Mouse (Mus musculus): ENCODE measurements at regions not wholly inside any gene's neighbourhood (a gene's known extent, or its start where the extent isn't known, plus 50 kb on each side); places are given as distances from the start of the nearest gene placed in this dataset.
A peak's percentile ranks its signal among the peaks of the same experiment; 100 is the strongest.

DNA sequence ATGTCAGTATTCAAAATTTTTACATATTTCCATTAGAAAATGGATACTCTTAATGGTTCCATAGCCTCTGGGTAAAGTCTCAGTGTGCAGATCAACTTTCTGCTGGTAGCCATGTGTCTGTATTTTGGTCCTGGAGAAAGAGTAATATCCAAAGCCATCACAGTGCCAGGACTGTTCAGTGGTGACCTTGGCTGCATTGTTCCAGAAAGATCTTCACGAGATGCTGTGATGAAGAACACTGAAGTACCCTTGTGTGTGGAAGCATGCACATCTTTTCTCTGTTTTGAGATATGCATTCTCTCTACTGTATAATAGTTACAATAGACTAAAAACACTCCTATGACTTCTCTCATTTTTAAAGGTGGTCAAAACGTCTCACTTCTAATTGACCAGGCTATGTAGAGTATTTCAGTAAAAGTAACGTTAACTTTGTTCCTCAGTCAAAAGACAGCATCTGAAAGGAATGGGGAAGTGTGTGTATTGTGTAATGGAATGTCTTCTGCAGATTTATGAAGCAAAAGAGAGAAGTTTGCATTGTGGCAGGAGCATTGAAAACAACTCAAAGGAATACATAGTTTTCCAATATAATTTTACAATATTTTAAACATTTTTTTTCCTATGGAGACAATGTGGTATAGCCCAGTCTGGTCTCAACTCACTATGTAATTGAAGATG, 192.8 kb upstream of the Negr1 start:
- 77% methylated on average over 3 of the region's 3 CpGs for WGBS

DNA sequence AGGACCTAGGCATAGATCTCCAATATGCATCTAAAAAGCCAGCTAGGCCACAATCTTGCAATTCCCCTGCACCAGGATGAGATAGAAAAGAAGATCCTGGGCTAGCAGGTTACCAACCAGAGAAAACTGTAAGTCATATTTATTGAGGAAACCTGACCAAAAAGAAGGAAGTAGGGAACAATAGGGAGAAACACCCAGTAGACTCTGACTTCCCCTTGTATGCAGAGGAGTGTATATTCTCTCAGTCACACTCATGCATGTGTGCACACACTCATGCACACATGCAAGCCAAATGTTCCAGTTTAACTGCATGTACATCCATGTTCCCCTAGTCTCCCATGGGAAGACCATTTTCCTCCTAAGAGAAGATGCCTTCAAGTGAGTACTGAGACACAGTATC, 184.9 kb upstream of the Negr1 start:
- H3K4me2 ChIP-seq (replicated peaks): no peak overlapping the region
- H3K4me3 ChIP-seq: no peak overlapping the region
- ATAC-seq (ENCODE audit: insufficient number of reproducible peaks, insufficient read depth, low FRiP score, low TSS enrichment): no peak

More for the DNA sequence above, 192.8 kb upstream of the Negr1 start:
- no peak overlapping the region for H3K4me3 ChIP-seq
- H3K4me1 ChIP-seq: no peaks in the 10 kb centered on the region
- ATAC-seq (ENCODE audit: insufficient number of reproducible peaks, insufficient read depth, low FRiP score, low TSS enrichment): no peak
- no peaks in the 10 kb centered on the region for H3K9me3 ChIP-seq
- no peak overlapping the region for H3K27ac ChIP-seq
- H3K36me3 ChIP-seq: no peaks in the 10 kb centered on the region
- no peak overlapping the region for H3K9ac ChIP-seq
- H3K4me2 ChIP-seq (replicated peaks): no peak overlapping the region
- H3K27me3 ChIP-seq: no peaks in the 10 kb centered on the region

DNA sequence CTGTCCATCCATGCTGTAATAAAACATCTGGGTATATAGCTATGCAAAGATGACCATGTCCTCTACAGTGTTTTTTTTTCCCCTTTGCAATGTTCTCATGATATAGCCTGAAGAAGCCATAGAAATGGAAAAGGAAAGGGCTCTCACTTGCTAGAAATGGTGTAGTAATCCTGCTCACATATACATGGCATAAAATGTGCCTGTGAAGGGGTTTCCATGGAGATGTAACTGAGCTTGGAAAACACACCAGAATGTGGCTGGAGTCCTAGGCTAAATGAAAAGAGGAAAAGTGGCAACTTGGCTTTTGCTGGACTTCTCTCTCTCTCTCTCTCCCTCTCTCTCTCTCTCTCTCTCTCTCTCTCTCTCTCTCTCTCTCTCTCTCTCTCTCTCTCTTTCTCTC, 178.7 kb upstream of the Negr1 start:
- H3K9ac ChIP-seq: no peak overlapping the region
- no peaks in the 10 kb centered on the region for H3K9me3 ChIP-seq
- ATAC-seq (ENCODE audit: insufficient number of reproducible peaks, insufficient read depth, low FRiP score, low TSS enrichment): no peak
- H3K4me2 ChIP-seq (replicated peaks): no peak overlapping the region
- H3K27me3 ChIP-seq: no peaks in the 10 kb centered on the region
- no peak overlapping the region for H3K4me3 ChIP-seq
- H3K4me1 ChIP-seq: no peaks in the 10 kb centered on the region
- H3K27ac ChIP-seq: no peak overlapping the region
- no peaks in the 10 kb centered on the region for H3K36me3 ChIP-seq

More for the DNA sequence above, 184.9 kb upstream of the Negr1 start:
- H3K27ac ChIP-seq: no peak overlapping the region
- no peaks in the 10 kb centered on the region for H3K9me3 ChIP-seq
- no peaks in the 10 kb centered on the region for H3K4me1 ChIP-seq
- no peaks in the 10 kb centered on the region for H3K36me3 ChIP-seq
- H3K27me3 ChIP-seq: no peaks in the 10 kb centered on the region
- H3K9ac ChIP-seq: no peak overlapping the region

DNA sequence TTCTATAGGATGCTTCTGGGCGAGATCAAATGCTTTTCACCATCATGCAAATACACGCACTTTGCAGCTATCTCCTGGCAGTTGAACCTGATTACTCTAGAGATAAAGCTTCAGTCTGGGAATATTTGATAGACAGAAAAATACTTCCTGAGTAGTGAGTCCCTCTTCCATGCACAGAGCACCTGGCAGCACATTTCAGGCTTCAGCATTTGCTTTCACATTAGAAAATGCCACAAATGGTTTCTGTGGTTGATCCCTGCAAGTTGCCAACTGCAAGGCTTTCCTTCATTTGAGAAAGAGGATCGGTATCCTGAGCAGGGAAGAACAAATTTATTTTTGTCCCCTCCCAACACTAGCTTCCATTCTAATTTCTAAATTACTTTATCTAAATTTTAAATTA, 155.5 kb upstream of the Negr1 start:
- H3K9ac ChIP-seq: no peak overlapping the region
- WGBS: 88% methylated on average over 3 of the region's 3 CpGs
- ATAC-seq (ENCODE audit: insufficient number of reproducible peaks, insufficient read depth, low FRiP score, low TSS enrichment): no peak
- no peaks in the 10 kb centered on the region for H3K4me1 ChIP-seq
- no peaks in the 10 kb centered on the region for H3K36me3 ChIP-seq
- no peak overlapping the region for H3K4me3 ChIP-seq
- H3K27ac ChIP-seq: no peak overlapping the region
- no peak overlapping the region for H3K4me2 ChIP-seq (replicated peaks)
- no peaks in the 10 kb centered on the region for H3K9me3 ChIP-seq
- H3K27me3 ChIP-seq: no peaks in the 10 kb centered on the region

DNA sequence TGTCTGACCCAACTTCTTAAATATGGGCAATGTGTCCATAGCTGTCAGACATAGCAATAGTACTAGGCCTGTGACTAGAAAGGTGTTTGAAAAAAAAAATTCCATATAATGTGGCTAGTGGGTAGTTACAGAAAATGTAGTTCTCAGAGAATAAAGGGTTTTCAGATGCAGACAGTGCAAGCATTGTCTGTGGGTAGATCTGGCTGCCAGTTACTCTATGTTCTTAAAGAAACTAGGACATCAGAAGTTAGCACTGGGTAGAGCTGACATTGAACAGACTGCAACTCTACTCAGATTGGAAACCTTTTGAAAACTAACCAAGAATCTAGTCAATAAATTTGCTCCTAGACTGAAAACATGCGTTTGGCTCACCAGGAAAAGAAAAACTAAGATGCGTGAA, 154.5 kb upstream of the Negr1 start:
- Histone ChIP-seq H3K4me3 (no peak overlapping the region), H3K4me1 (no peaks in the 10 kb centered on the region), H3K9ac (no peak overlapping the region), H3K27ac (no peak overlapping the region), H3K4me2 (replicated peaks) (no peak overlapping the region), H3K9me3 (no peaks in the 10 kb centered on the region), H3K36me3 (no peaks in the 10 kb centered on the region), H3K27me3 (no peaks in the 10 kb centered on the region)
- 83% methylated on average over 2 of the region's 2 CpGs for WGBS
- no peak for ATAC-seq (ENCODE audit: insufficient number of reproducible peaks, insufficient read depth, low FRiP score, low TSS enrichment)

DNA sequence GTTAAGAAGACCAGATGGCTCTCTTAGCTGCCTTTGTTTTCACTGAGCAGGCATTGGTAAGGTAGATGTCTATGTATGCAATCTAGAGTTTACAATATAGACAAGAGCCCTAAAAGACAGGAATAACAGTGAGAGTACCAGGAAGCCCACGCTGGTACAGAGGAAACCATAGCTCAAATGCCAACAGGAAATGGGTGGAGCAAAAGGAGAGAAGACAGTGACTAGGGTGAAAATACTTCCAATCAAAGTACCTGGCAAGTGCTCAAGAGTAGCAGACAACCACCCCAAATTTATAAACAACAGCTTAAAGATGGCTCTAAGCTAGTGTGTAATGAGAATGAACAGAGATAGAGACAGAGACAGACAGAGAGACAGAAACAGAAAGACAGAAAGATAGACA, 151.5 kb upstream of the Negr1 start:
- no peaks in the 10 kb centered on the region for H3K4me1 ChIP-seq

DNA sequence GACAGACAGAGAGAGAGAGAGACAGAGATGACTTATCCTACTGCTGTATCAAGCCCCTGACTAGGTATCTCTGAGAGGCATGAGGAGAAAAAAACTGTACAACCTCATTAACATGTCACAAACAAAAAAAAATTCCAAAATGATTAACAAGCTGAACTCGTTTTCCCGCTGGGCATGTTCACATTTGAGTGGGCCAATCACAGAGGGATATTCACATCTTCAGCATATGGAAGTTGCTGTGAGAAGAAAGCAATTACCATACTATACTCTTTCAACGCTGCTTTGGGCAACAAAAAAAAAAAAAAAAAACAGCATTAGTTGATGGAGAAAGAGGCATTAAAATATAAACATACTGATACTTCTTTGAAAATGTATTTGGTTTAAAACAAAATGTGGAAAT, 148.8 kb upstream of the Negr1 start:
- H3K36me3 ChIP-seq: no peaks in the 10 kb centered on the region
- no peaks in the 10 kb centered on the region for H3K9me3 ChIP-seq
- no peak overlapping the region for H3K4me2 ChIP-seq (replicated peaks)
- no peaks in the 10 kb centered on the region for H3K4me1 ChIP-seq
- ATAC-seq (ENCODE audit: insufficient number of reproducible peaks, insufficient read depth, low FRiP score, low TSS enrichment): no peak
- H3K27me3 ChIP-seq: no peaks in the 10 kb centered on the region
- no peak overlapping the region for H3K27ac ChIP-seq
- H3K4me3 ChIP-seq: no peak overlapping the region
- H3K9ac ChIP-seq: no peak overlapping the region
- 78% methylated on average over 3 of the region's 3 CpGs for WGBS

More for the DNA sequence above, 151.5 kb upstream of the Negr1 start:
- Histone ChIP-seq H3K27me3 (no peaks in the 10 kb centered on the region), H3K9ac (no peak overlapping the region), H3K27ac (no peak overlapping the region), H3K36me3 (no peaks in the 10 kb centered on the region), H3K4me3 (no peak overlapping the region), H3K9me3 (no peaks in the 10 kb centered on the region), H3K4me2 (replicated peaks) (no peak overlapping the region)
- ATAC-seq (ENCODE audit: insufficient number of reproducible peaks, insufficient read depth, low FRiP score, low TSS enrichment): no peak
- WGBS: 55% methylated on average over 1 of the region's 1 CpGs

DNA sequence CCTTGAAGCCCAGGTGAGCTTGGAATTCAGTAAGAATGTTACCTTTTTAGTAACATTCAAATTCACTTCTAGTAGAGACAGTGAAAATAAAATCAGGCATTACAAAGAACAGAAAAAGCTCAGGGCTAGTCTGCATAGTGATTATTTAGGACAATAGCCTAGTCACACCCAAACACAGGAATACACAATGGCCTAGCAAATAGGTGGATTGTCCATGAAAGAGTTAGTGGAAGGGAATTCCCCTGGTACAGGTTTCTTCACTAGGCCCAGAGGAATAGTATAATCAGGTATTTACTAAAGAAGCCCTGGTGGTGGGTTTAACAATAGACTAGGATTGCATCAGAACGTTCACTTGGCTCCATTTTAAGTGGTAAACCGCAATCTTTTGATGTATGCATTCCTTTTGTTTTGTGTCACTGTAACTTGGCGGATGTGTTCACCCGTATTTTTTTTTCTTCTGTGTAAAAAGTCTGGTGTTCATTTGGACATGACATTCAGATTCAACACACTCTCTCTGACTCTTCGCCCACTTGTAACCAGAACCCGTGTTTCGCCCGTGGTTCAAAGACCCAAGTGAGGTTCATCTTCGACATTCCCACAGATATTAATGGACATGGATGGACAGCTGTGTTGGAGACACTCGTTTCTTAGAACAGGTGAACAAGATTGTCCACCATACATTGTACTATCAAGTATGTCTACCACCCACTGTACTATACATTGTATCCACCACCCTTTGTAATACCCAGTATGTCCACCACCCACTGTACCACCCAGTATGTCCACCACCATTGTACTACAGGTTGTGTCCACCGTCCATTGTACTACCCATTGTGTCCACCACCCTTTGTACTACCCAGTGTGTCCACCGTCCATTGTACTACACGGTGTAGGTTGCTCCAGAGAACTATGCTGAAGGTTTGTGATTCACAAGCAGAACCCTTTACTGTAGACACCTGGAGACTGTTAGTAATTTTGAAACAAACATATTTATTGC, 146.9 kb upstream of the Negr1 start:
- Histone ChIP-seq H3K9me3 (no peaks in the 10 kb centered on the region), H3K4me3 (no peak overlapping the region), H3K9ac (no peak overlapping the region), H3K27ac (no peak overlapping the region), H3K4me1 (no peaks in the 10 kb centered on the region), H3K4me2 (replicated peaks) (no peak overlapping the region), H3K36me3 (no peaks in the 10 kb centered on the region), H3K27me3 (no peaks in the 10 kb centered on the region)
- ATAC-seq (ENCODE audit: insufficient number of reproducible peaks, insufficient read depth, low FRiP score, low TSS enrichment): peak; percentile 56; the same call in 1 of the 2 replicates
- WGBS: 89% methylated on average over 13 of the region's 13 CpGs

DNA sequence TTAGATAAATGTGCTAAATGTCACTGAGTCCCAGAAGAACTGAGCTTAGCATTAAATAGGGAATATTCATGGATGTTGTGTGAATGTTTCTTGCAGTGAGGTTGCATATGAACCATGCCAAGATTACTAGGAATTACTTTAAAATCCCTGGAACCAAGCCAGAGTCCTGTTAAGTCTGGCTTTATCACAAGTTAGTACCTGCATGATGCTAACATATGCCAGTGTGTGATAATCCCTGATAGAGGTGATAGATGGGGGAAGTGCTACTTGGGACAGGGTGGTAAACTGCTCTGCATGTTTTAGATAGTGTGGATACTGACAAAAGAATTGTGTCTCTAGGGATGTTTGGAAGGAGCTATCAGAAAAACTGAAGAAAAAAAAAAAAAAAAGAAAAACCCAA, 143.5 kb upstream of the Negr1 start:
- H3K9me3 ChIP-seq: no peaks in the 10 kb centered on the region
- H3K27me3 ChIP-seq: no peaks in the 10 kb centered on the region
- no peak for ATAC-seq (ENCODE audit: insufficient number of reproducible peaks, insufficient read depth, low FRiP score, low TSS enrichment)

DNA sequence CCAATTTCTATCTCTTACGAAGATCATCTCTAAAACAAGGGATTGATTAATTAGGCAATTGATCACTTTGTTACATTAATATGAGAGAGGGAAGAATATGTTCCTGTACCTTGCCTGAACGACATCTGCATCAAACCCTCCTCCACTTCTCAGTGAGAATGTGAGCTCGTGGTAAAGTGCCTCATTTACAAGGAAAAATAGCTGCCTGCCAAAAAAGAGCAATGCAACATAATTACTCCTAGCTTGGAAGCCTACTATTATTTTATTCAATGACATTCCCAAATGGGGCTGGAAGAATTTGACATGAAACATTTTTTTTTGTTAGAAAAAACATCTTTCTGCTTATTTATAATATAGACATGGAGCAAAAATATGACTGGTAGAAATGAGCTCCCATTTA, 138.5 kb upstream of the Negr1 start:
- Histone ChIP-seq H3K9me3 (no peaks in the 10 kb centered on the region), H3K27ac (no peak overlapping the region), H3K27me3 (no peaks in the 10 kb centered on the region), H3K36me3 (no peaks in the 10 kb centered on the region), H3K4me3 (no peak overlapping the region), H3K9ac (no peak overlapping the region), H3K4me1 (no peaks in the 10 kb centered on the region), H3K4me2 (replicated peaks) (no peak overlapping the region)
- no peak for ATAC-seq (ENCODE audit: insufficient number of reproducible peaks, insufficient read depth, low FRiP score, low TSS enrichment)
- WGBS: 58% methylated on average over 3 of the region's 3 CpGs

More for the DNA sequence above, 143.5 kb upstream of the Negr1 start:
- Histone ChIP-seq H3K9ac (no peak overlapping the region), H3K4me2 (replicated peaks) (no peak overlapping the region), H3K4me3 (no peak overlapping the region), H3K4me1 (no peaks in the 10 kb centered on the region), H3K27ac (no peak overlapping the region), H3K36me3 (no peaks in the 10 kb centered on the region)

DNA sequence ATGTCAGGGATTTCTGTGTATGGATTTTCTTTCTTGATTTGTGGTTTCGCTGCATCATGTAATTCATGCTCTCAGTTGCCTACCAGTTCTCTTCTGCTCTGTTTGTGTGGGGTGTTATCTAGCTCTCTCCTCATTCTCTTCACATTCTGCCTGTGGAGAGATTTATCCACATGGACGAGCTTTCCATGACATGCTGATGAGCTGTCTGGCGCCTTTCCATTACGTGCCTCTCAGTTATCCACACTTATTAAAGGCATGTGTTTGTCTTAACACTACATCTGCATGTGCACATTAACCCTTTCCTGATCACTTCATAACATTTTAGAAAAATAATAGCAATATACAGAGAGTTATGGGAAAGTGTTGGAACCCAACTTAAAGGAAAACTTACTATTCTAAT, 106.6 kb upstream of the Negr1 start:
- Histone ChIP-seq H3K9me3 (no peaks in the 10 kb centered on the region), H3K27me3 (no peaks in the 10 kb centered on the region), H3K9ac (no peak overlapping the region), H3K4me3 (no peak overlapping the region), H3K4me1 (no peaks in the 10 kb centered on the region), H3K36me3 (no peaks in the 10 kb centered on the region), H3K27ac (no peak overlapping the region), H3K4me2 (replicated peaks) (no peak overlapping the region)
- ATAC-seq (ENCODE audit: insufficient number of reproducible peaks, insufficient read depth, low FRiP score, low TSS enrichment): no peak
- WGBS: 57% methylated on average over 4 of the region's 4 CpGs

DNA sequence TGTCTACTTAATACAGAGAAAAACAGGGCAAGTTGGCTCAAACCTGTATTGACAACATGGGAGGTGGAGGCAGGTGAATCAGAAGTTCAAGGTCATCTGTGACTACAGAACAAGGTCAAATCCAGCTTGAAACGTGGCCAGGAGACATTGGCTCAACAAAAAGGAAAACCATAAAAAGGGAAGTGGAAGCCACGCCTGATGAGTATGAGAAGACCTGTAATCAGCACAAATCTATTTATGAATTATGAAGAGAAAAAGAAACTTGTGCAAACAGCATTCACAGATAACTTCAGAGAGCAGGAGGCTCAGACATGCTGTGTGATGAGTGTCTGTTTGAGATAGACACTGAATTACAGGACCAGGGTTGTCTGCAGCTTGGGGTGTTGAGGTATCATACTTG, 98.3 kb upstream of the Negr1 start:
- H3K36me3 ChIP-seq: no peaks in the 10 kb centered on the region
- no peak for ATAC-seq (ENCODE audit: insufficient number of reproducible peaks, insufficient read depth, low FRiP score, low TSS enrichment)
- no peak overlapping the region for H3K4me2 ChIP-seq (replicated peaks)
- no peaks in the 10 kb centered on the region for H3K4me1 ChIP-seq
- no peak overlapping the region for H3K9ac ChIP-seq
- 66% methylated on average over 2 of the region's 2 CpGs for WGBS
- H3K9me3 ChIP-seq: no peaks in the 10 kb centered on the region
- H3K27ac ChIP-seq: no peak overlapping the region
- H3K27me3 ChIP-seq: no peaks in the 10 kb centered on the region
- H3K4me3 ChIP-seq: no peak overlapping the region

All from embryonic facial prominence, embryonic 12.5 days (tissue).